Mouse (Mus musculus): Measurements from ENCODE around the gene Psmc5. TPM values are rescaled to one million over a fixed set of nuclear protein-coding genes. Genes with fewer than 3 reads are reported as not detected.
A peak's percentile ranks its signal among the peaks of the same experiment; 100 is the strongest.
"Not testable (repeated sequence)": the region's sequence is repeated elsewhere in the genome, so short reads cannot be mapped to it uniquely, and the experiment has no call there.

The Psmc5 gene
- 100 to 1,000 TPM; 137 to 141 TPM for total RNA-seq (2021)
- long read RNA-seq, experiment 1, transcript Psmc5-201 (11 exons, 1,316 nt): major isoform, 199 of 212 reads
- long read RNA-seq, experiment 1, partial matches to known transcripts: 7 of 212 reads
- long read RNA-seq, experiment 1, other reads (novel, unspliced or antisense): 4 of 212 reads
- long read RNA-seq, experiment 2, transcript Psmc5-201 (11 exons, 1,316 nt): major isoform, 280 of 315 reads
- long read RNA-seq, experiment 2, transcript Psmc5-202 (10 exons, 1,394 nt): minor isoform, 7 of 315 reads
- long read RNA-seq, experiment 2, partial matches to known transcripts: 19 of 315 reads
- long read RNA-seq, experiment 2, other reads (novel, unspliced or antisense): 9 of 315 reads

DNA sequence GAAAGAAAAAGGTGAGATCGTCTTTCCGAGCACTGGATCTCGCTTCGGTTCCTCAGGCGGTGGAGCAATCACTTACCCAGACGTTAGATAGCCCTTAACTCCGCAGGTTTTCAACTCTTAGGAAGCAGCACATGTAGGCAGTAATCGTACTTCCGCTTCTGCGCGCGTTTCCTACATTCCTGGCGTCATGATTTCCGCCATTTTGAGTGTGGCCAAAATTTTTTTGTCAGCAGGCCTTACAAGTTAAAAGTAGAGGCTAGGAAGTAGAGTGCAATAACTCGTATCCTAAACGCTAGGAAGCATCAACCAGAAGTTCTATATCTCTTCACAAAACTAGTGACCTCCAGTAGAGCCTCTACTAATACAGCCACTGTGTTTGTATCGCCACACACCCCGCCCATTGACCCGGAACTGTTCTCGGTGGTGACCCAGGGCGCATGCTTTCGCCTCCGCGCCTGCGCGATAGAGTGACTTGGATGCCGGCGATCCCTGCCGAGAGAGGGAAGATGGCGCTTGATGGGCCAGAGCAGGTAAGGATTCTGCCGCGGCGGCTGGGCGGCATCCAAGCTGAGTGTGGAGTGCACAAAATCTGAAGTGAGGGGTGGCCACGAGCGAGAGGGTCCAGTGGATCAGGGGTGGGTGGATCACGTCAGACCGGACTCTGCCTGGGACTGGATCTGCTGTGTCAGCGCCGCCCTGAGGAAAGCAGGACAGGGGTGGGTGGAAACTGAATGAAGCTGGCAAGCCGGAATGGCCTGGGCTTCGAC is at the start of gene Psmc5, which contains the start of gene Ftsj3:
TSS of gene Psmc5 (plus strand) at position 470 of the 767 bp plus-strand sequence.
TSS of gene Ftsj3 (minus strand) at position 395 of the 767 bp plus-strand sequence.
- peak; percentile 99 for DNase-seq (ENCODE audit: low spot score in 2 of 2)

GRCm38 (mm10) chr11:106212771-106213170 is 43.2 kb upstream of the Psmc5 start:
- no peak for DNase-seq (ENCODE audit: low spot score in 2 of 2)

- no peak for DNase-seq (ENCODE audit: low spot score in 2 of 2)
These were observed 41.1 kb upstream of the Psmc5 start for GRCm38 (mm10) chr11:106214856-106215255.

- no peak for DNase-seq (ENCODE audit: low spot score in 2 of 2)
These were observed 40.5 kb upstream of the Psmc5 start for GRCm38 (mm10) chr11:106215450-106215859.

DNA sequence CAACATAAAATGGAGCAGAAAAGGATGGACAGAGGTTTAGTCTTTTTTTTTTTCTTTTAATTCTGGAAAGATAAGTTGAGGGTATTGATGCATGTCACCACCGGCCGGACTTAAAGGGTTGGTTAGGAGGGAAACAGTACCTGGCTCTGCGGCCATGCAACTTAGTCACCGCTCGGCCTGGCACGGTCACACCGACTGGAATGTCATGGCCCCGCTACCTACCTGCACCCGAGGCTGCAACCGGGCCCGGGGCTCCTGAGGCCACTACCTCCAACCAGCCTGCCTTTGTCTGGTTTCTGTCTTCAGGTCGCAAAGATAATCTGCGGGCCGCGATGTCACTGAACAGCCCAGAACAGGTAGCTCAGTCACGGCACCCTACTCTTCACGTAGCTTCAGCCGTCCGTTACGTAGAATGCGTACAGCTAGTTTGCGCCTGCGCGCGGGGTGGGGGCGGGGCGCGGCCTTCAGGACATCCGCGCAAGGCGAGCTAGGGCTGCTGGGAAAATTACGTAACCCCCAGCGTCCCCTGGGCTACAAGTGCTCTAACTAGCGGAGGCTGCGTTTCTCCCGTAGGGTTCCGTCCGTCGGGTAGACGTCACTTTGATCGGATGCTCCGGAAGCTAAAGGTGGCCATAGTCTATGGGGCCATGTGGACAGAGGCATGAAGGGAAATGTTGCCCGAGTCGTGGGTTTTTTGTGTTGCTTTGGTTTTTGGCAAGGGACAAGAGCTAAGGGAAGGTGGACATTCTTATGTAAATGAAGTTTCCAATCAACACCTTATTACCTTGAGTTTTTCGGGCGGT is 39.8 kb upstream of the Psmc5 start, which contains the start of gene Ccdc47:
TSS of gene Ccdc47 (minus strand) at position 418 of the 803 bp plus-strand sequence.
- DNase-seq (ENCODE audit: low spot score in 2 of 2): peak; percentile 93 to 99

GRCm38 (mm10) chr11:106216730-106217490 is 39.0 kb upstream of the Psmc5 start, which contains the start of gene Ddx42:
Ddx42 (plus strand) TSS chr11:106216926.
- peak; percentile 90 to 96 for DNase-seq (ENCODE audit: low spot score in 2 of 2)

DNA sequence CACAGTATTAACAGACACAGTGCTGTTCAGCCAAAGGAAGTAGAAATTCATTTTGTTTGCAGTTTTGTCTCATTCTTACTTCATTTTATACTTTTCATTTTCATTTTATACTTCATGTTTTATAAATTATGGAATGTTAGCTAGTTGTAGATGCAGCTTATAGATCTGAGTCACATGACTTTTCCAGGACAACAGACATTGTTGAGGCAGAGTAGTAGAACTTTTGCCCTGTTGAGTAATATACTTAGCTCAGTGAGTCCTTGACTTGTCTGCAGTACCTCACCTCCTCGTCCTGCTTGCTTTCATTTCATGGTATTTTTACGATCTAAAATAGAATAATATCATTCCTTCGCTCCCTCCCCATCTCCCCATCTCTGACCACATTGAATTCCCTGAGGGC is 35.4 kb upstream of the Psmc5 start:
- no peak for DNase-seq (ENCODE audit: low spot score in 2 of 2)

DNA sequence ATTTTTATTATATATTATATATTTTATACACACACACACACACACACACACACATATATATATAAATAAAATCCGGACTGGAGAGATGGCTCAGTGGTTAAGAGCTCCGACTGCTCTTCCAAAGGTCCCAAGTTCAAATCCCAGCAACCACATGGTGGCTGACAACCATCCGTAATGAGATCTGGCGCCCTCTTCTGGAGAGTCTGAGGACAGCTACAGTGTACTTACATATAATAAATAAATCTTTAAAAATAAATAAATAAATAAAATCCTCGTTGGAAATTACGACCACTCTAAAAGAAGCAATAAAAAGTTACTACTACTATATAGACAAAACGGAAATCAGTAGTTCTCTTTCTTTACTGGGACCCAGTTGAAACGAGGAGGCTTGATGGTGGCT is 22.0 kb upstream of the Psmc5 start:
- DNase-seq (ENCODE audit: low spot score in 2 of 2): not testable (repeated sequence)

- no peak for DNase-seq (ENCODE audit: low spot score in 2 of 2)
These were observed 9.1 kb upstream of the Psmc5 start for GRCm38 (mm10) chr11:106246834-106247233.

DNA sequence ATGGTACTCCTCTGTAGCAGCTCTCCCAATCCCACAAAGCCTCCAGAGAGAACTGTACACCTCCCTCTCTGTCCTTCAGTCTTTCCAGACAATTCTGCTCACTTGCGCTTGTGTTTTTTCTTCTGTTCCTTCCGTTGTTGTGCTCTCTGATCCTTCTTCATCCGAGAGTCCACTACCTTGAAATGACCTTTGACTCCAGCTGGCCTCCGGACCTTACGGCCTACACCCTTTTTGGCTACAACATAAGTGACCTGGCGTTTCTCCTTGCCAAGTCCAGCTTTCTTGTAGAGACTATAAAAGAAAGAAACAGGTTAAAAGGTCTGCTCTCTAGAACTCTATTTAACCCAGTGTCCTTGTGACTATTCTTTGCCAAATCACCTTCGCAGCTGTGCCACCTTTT is 6.6 kb upstream of the Psmc5 start:
- DNase-seq (ENCODE audit: low spot score in 2 of 2): no peak

DNA sequence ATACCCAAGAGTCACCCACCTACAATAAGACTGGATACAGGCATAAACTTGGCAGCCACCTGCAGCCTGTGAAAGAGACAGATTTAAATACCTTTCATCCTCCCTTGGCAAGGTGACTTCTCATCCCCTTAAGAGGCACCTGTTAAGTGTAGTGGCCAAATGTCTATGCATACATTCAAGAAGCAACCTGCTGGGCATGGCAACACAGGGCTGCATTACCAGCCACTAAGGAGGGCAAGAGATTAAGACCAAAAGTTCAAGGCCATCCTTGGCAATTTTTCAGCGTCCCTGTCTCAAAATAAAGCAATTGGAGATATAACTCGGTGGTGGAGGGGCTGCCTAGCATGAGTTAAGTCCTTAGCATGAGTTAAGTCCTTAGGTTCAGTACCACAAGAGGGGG is 1.2 kb upstream of the Psmc5 start:
- no peak for DNase-seq (ENCODE audit: low spot score in 2 of 2)

- DNase-seq (ENCODE audit: low spot score in 2 of 2): no peak
These were observed 780 bp upstream of the Psmc5 start for GRCm38 (mm10) chr11:106255174-106255573.

GRCm38 (mm10) chr11:106256775-106257174 is 821 bp downstream of the Psmc5 start:
- DNase-seq (ENCODE audit: low spot score in 2 of 2): no peak

GRCm38 (mm10) chr11:106260826-106261450 is 5.0 kb downstream of the Psmc5 start:
- DNase-seq (ENCODE audit: low spot score in 2 of 2): no peak

GRCm38 (mm10) chr11:106263963-106264362 is 8.0 kb downstream of the Psmc5 start:
- no peak for DNase-seq (ENCODE audit: low spot score in 2 of 2)

- DNase-seq (ENCODE audit: low spot score in 2 of 2): no peak
These were observed 9.0 kb downstream of the Psmc5 start for GRCm38 (mm10) chr11:106264988-106265387.

- DNase-seq (ENCODE audit: low spot score in 2 of 2): no peak
These were observed 9.6 kb downstream of the Psmc5 start for GRCm38 (mm10) chr11:106265570-106265969.

DNA sequence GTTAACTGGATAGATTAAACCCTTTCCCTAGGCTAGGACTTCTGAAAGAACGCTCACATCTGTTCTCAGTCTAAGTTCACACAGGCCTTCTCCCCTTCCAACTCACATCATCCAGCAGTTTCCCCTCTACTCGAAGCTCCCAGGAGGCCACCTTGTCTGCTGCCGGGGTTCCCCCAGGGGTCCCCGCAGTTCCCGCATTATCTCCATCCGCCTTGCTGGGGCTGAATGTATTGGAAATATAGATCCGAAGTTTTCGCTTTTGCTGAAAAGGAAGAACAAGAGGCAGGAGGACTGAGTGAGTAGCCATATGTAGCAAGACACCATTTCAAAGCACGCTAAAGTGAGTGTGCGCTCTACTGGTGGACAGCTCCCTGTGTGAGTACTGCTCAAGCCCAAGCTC is 10.5 kb downstream of the Psmc5 start:
- no peak for DNase-seq (ENCODE audit: low spot score in 2 of 2)

DNA sequence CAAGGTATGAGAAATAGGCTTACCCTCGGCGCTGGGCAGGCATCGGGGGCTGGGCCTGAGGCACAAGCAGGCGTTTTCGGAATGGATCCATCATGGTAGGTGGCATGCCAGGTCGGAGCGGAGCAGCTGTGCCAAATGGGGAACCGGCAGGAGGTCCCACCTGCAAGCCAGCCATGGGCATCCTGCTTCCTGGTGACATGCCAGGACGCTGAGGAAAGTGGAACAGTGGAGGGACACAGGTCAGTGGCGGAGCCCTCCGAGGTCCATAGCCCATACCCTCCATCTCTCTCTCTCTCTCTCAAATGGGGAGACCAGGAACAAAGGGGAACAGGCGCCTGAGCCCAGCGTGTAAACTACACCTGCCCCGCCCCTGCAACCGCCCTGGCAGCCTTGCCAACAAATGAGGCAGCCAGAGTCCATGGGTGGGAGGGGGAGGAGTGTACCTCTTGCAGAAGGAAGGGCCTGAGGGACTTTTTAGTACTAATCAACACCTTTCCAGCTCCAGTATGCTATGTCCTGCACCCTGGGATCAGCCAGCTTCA is 11.4 kb downstream of the Psmc5 start:
- peak; percentile 33 to 56 for DNase-seq (ENCODE audit: low spot score in 2 of 2)

DNA sequence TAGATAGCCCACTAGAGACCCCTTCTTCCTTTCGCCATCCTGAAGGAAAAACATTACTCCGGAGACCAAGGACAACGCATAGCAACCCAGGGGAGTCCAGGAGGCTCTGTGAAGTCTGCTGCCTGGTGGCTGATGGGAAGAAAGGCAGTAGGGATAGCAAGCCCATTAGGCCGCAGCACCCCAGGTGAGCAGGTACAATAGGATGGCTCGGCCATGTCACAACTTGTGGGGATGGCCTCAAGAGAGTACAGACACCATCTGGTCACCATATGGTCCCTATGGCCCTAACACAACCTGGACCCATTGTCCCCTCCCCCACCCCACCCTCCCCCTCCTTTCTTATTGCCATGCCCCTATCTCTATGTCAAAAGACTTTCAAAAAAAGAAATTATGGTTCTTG is 11.9 kb downstream of the Psmc5 start:
- DNase-seq (ENCODE audit: low spot score in 2 of 2): no peak
